Mouse (Mus musculus) lung, embryonic 16.5 days (tissue): ENCODE results near the gene Zc3h4. TPM values are rescaled to one million over a fixed set of nuclear protein-coding genes. Genes with fewer than 3 reads are reported as not detected.
A peak's percentile ranks its signal among the peaks of the same experiment; 100 is the strongest.

ENCODE experiments used
- ATAC-seq: fragments of 200-750 bp; cut with Nextera tagmentation; 2 replicates; pipeline ENCODE4 v1.8.0; 2017; ENCODE audit warnings: low read depth, mild to moderate bottlenecking, moderate library complexity
- H3K27ac ChIP-seq: fragments of 300-500 bp; sonication (generic); 2 replicates; pipeline ENCODE4 v1.5.1; 2014; ENCODE audit warnings: mild to moderate bottlenecking, control low read depth, low read length
- H3K27me3 ChIP-seq: fragments of 300-500 bp; sonication (generic); 2 replicates; pipeline ENCODE4 v1.6.1; 2014; ENCODE audit warnings: low read depth, low read length, mixed read lengths; ENCODE audit not compliant: control insufficient read depth, insufficient read depth
- H3K36me3 ChIP-seq: fragments of 300-500 bp; sonication (generic); 2 replicates; pipeline ENCODE4 v1.6.1; 2014; ENCODE audit warnings: low read length; ENCODE audit not compliant: control insufficient read depth, insufficient read depth
- H3K4me1 ChIP-seq: fragments of 300-500 bp; sonication (generic); replicated peaks from 2 replicates; pipeline ENCODE4 v1.6.1; 2014; ENCODE audit warnings: low read length, mixed read lengths; ENCODE audit not compliant: control insufficient read depth, insufficient read depth
- H3K4me2 ChIP-seq: fragments of 300-500 bp; sonication (generic); 2 replicates; pipeline ENCODE4 v1.6.1; 2014; ENCODE audit warnings: low read depth, low read length, control low read depth
- H3K4me3 ChIP-seq: fragments of 300-500 bp; sonication (generic); 2 replicates; pipeline ENCODE4 v1.5.1; 2014; ENCODE audit warnings: mild to moderate bottlenecking, low read length, control low read depth
- H3K9ac ChIP-seq: fragments of 300-500 bp; sonication (generic); 2 replicates; pipeline ENCODE4 v1.6.1; 2014; ENCODE audit warnings: low read length, control low read depth
- H3K9me3 ChIP-seq: fragments of 300-500 bp; sonication (generic); 2 replicates; pipeline ENCODE4 v1.6.1; 2016; ENCODE audit warnings: low read length; ENCODE audit not compliant: control insufficient read depth
- WGBS: fragments of 180-500 bp; shearing (Covaris S2); extraction: QIAGEN DNeasy Blood & Tissue Kit; methylation state at CpG from one replicate; pipeline ENCODE4 v1.1.7; 2014; 5-methylcytosine and 5-hydroxymethylcytosine counted together
- polyA plus RNA-seq: library from polyadenylated mRNA; unstranded; fragments of >200 nt; fragmentation: Nextera tagmentation; extraction: Ambion mirVana; gene quantifications from 2 replicates; pipeline ENCODE4 v1.2.1, GENCODE M21; 2015

Gene Zc3h4
- polyA plus RNA-seq, 1 experiment from 2014 or later: 13.2 TPM

- no peaks in the 10 kb centered on the region for H3K27me3 ChIP-seq
- no peak overlapping the region for H3K4me2 ChIP-seq
- no peak overlapping the region for H3K27ac ChIP-seq
- H3K4me1 ChIP-seq: no peaks in the 10 kb centered on the region; the same call in 1 of the 2 replicates
- H3K4me3 ChIP-seq: no peak overlapping the region
- 91% methylated on average over 8 of the region's 8 CpGs for WGBS
- no peaks in the 10 kb centered on the region for H3K9me3 ChIP-seq
- peaks cover 75% of the 10 kb centered on the region for H3K36me3 ChIP-seq
- ATAC-seq: no peak
- no peak overlapping the region for H3K9ac ChIP-seq
Observed at GRCm38 (mm10) chr7:16420493-16421118, 19.9 kb downstream of the Zc3h4 start.

DNA sequence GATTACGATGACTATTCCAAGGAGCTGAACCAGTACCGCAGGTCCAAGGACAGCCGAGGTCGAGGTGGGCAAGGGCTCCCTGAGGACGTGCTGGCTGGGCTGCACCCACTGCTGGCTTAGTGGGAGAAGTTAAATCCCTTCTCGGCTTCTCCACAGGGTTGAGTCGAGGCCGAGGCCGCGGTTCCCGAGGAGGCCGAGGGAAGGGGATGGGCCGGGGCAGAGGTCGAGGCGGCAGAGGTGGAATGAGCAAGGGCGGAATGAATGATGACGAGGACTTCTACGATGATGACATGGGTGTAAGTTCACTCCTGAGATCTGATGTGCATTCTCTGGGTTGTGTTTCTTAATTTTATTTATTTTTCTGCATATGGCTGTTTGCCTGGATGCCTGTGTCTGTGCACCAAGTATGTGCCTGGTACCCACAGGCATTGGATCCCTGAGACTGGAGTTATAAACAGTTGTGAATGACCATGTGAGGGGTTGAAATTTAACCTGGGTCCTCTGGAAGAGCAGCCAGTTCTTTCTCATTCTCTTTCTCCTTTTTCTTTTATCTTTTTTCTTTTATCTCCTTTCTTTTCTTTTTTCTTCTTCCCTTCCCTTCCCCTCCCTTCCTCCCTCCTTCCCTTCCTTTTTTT lies 21.6 kb downstream of the Zc3h4 start:
- WGBS: 85% methylated on average over 18 of the region's 18 CpGs

GRCm38 (mm10) chr7:16423731-16424130 lies 23.0 kb downstream of the Zc3h4 start:
- 86% methylated on average over 9 of the region's 9 CpGs for WGBS
- H3K9me3 ChIP-seq: no peaks in the 10 kb centered on the region
- H3K4me1 ChIP-seq: no peaks in the 10 kb centered on the region
- H3K27ac ChIP-seq: no peak overlapping the region
- no peak overlapping the region for H3K4me3 ChIP-seq
- ATAC-seq: no peak
- no peaks in the 10 kb centered on the region for H3K27me3 ChIP-seq
- H3K9ac ChIP-seq: no peak overlapping the region
- H3K36me3 ChIP-seq: peaks cover 80% of the 10 kb centered on the region
- H3K4me2 ChIP-seq: no peak overlapping the region

More for the DNA sequence above, 21.6 kb downstream of the Zc3h4 start:
- H3K4me3 ChIP-seq: no peak overlapping the region
- no peaks in the 10 kb centered on the region for H3K27me3 ChIP-seq
- ATAC-seq: no peak
- peaks cover 77% of the 10 kb centered on the region for H3K36me3 ChIP-seq
- H3K9ac ChIP-seq: no peak overlapping the region
- no peak overlapping the region for H3K27ac ChIP-seq
- H3K9me3 ChIP-seq: no peaks in the 10 kb centered on the region
- no peaks in the 10 kb centered on the region for H3K4me1 ChIP-seq
- H3K4me2 ChIP-seq: no peak overlapping the region

DNA sequence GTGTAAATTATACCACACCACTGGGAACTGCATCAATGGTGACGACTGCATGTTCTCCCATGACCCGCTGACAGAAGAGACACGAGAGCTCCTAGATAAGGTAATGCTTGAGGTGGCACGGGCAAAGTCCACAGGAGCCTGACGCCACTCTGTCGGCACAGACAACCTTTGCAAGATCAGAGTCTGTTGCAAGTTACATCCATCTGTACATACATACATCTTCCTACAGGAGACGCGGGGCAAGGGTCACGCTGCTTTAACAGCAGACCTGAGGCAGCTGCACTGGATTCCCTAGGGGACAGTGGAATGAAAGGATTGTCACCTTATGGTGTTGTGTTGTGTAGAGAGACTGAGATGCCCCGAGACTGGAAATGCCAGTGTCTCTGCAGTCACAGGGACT lies 25.0 kb downstream of the Zc3h4 start:
- H3K4me2 ChIP-seq: no peak overlapping the region
- 86% methylated on average over 10 of the region's 10 CpGs for WGBS
- ATAC-seq: peak; percentile 5; the same call in 1 of the 2 replicates

GRCm38 (mm10) chr7:16426129-16426729 lies 25.5 kb downstream of the Zc3h4 start:
- no peak overlapping the region for H3K4me2 ChIP-seq
- no peaks in the 10 kb centered on the region for H3K9me3 ChIP-seq
- 58% methylated on average over 4 of the region's 4 CpGs for WGBS

More for the DNA sequence above, 25.0 kb downstream of the Zc3h4 start:
- no peak overlapping the region for H3K4me3 ChIP-seq
- no peaks in the 10 kb centered on the region for H3K27me3 ChIP-seq
- H3K36me3 ChIP-seq: peaks cover 80% of the 10 kb centered on the region
- H3K27ac ChIP-seq: no peak overlapping the region
- H3K9ac ChIP-seq: no peak overlapping the region
- H3K9me3 ChIP-seq: no peaks in the 10 kb centered on the region
- no peaks in the 10 kb centered on the region for H3K4me1 ChIP-seq

DNA sequence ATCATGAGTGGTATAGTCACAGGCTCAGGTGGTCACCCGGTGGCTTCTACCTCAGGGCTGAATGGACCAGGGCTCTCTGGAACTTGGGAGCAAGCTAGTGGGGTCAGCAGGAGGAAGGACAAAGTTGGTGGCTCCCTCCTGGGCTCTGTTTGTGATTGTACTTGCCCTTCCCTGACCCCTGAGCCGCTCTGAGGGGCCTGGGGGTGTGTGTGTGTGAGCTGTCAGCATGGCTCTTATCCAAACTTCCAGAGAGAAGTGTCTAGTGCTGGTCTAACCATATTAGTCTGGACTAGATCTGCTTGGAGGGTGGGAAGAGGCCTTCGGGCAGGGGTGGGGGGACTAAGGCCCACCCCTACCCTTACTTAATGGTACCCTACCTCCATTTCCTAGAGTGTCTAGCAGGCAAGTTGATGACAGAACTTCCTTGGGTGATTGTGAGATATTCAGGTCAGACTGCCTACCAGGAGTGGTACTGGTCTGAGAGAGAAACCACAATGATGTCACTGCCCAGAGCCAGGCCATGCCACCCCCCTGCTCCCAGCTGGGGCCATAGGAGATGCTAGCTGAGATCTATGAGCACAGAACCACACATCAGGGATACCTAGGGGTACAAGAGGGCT lies 32.8 kb downstream of the Zc3h4 start:
- Histone ChIP-seq H3K27me3 (no peaks in the 10 kb centered on the region), H3K4me1 (no peaks in the 10 kb centered on the region), H3K4me3 (no peak overlapping the region), H3K9ac (no peak overlapping the region), H3K27ac (no peak overlapping the region), H3K4me2 (no peak overlapping the region), H3K36me3 (peaks cover 68% of the 10 kb centered on the region), H3K9me3 (no peaks in the 10 kb centered on the region)
- ATAC-seq: no peak
- 56% methylated on average over 3 of the region's 3 CpGs for WGBS

More at GRCm38 (mm10) chr7:16426129-16426729, 25.5 kb downstream of the Zc3h4 start:
- no peak overlapping the region for H3K4me3 ChIP-seq
- no peaks in the 10 kb centered on the region for H3K27me3 ChIP-seq
- no peak overlapping the region for H3K9ac ChIP-seq
- H3K4me1 ChIP-seq: no peaks in the 10 kb centered on the region
- ATAC-seq: peak; percentile 91
- peaks cover 79% of the 10 kb centered on the region for H3K36me3 ChIP-seq
- no peak overlapping the region for H3K27ac ChIP-seq

GRCm38 (mm10) chr7:16435088-16435487 lies 34.4 kb downstream of the Zc3h4 start:
- no peak for ATAC-seq
- no peak overlapping the region for H3K9ac ChIP-seq
- no peaks in the 10 kb centered on the region for H3K4me1 ChIP-seq
- H3K36me3 ChIP-seq: peaks cover 52% of the 10 kb centered on the region
- H3K27ac ChIP-seq: no peak overlapping the region
- WGBS: 83% methylated on average over 9 of the region's 9 CpGs
- no peak overlapping the region for H3K4me2 ChIP-seq
- no peak overlapping the region for H3K4me3 ChIP-seq
- no peaks in the 10 kb centered on the region for H3K27me3 ChIP-seq
- no peaks in the 10 kb centered on the region for H3K9me3 ChIP-seq

DNA sequence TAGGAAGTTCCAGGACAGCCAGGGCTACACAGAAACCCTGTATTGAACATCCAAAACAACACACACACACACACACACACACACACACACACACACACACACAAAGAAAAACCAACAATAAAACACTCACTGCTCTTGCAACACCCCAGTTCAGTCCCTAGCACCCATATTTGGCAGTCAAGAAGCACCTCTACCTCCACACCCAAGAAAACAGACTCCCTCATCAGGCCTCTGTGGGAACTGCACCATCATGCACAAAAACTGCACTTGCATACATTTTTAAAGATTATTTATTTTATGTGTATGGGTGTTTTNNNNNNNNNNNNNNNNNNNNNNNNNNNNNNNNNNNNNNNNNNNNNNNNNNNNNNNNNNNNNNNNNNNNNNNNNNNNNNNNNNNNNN lies 40.5 kb downstream of the Zc3h4 start:
- no peak overlapping the region for H3K4me2 ChIP-seq
- H3K4me3 ChIP-seq: no peak overlapping the region
- no peak overlapping the region for H3K27ac ChIP-seq
- no peak for ATAC-seq
- no peak overlapping the region for H3K9ac ChIP-seq
- no peaks in the 10 kb centered on the region for H3K9me3 ChIP-seq
- no peaks in the 10 kb centered on the region for H3K27me3 ChIP-seq
- 0 out of 2 replicates have a peak, but pooled peaks cover 2% of the 10 kb centered on the region for H3K36me3 ChIP-seq
- H3K4me1 ChIP-seq: peaks cover 6% of the 10 kb centered on the region

- Histone ChIP-seq H3K9me3 (no peaks in the 10 kb centered on the region), H3K4me2 (no peak overlapping the region), H3K9ac (no peak overlapping the region), H3K27me3 (no peaks in the 10 kb centered on the region), H3K36me3 (no peaks in the 10 kb centered on the region), H3K27ac (no peak overlapping the region), H3K4me1 (peaks cover 8% of the 10 kb centered on the region), H3K4me3 (no peak overlapping the region)
- WGBS: 66% methylated on average over 6 of the region's 6 CpGs
- no peak for ATAC-seq
Observed at GRCm38 (mm10) chr7:16451656-16452055, 50.9 kb downstream of the Zc3h4 start.
